Mouse (Mus musculus): ENCODE measurements at regions not wholly inside any gene's neighbourhood (a gene's known extent, or its start where the extent isn't known, plus 50 kb on each side); places are given as distances from the start of the nearest gene placed in this dataset.
"Not testable (repeated sequence)": the region's sequence is repeated elsewhere in the genome, so short reads cannot be mapped to it uniquely, and the experiment has no call there.

GRCm38 (mm10) chr15:26953818-26954385, 58.5 kb upstream of the Fbxl7 start:
- no peak for DNase-seq (ENCODE audit: extremely low spot score, low read depth, low spot score)

DNA sequence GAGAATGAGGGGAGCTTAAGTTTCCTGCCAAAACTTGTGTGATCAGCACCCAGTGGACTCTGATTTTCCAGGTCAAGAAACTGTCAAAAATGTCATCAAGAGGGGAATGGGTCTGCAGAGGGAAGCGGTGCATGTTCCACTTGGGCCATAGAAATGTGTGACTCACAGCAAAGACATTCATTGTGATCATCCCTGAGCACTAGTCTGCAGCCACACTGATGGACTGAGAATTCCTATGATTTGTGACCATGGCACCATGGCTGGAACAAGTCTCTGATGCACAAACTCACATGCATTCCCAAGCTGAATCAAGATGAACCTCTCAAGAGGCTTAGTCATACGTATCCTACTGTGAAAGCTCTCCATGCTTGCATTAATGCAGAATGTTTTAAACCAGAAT, 63.6 kb upstream of the Fbxl7 start:
- no peak for DNase-seq (ENCODE audit: extremely low spot score, low read depth, low spot score)

DNA sequence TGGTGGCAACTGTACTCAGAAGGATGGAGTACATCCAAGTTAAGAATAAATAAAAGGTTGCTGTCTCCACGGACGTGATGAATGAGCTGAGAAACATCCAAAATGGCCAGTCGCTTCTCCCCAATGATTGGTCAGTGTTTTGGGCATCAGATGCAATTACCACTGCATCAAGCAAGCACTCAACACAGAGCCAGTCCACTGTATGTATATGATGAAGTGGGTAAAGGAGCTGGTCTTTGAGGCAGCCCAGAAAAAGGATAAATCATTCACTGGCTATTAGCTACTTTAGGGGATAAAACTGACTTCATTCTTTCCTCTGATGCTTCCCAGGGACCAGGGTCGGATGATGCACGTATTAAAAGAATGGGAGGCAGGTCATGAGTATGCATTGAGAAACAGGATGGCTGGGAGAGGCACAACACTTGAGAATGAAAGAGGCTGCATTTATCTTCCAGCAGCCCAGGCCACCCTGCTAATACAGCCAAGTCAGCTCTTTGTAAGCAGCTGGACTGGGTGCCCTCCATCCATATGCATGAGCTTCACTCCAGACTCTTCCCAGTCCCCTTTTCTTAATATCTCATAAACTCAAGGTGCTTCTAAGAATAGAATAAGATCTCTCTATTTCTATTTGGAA, 73.1 kb upstream of the Fbxl7 start:
- DNase-seq (ENCODE audit: extremely low spot score, low read depth, low spot score): no peak

GRCm38 (mm10) chr15:26970770-26971169, 75.4 kb upstream of the Fbxl7 start:
- DNase-seq (ENCODE audit: extremely low spot score, low read depth, low spot score): no peak

GRCm38 (mm10) chr15:26993054-26993453, 97.7 kb upstream of the Fbxl7 start:
- no peak for DNase-seq (ENCODE audit: extremely low spot score, low read depth, low spot score)

DNA sequence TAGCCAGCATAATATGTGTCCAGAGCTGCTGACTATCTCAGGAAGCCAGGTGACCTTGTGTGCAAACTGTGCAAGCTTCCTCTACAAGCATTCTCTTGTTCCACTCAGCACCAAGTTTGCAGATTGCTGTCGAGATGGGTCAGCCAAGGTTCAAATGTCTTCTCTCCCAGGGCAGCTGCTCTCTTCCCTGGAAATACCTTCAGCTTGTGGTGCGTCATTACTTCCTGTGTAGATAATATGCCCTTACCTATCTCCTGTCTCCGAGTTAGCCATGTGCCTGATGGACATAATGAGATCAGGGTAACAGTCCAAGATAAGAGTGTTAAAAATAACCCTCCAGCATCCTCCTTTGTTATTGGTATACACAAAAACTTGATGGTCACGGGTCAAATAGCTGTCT, 113.7 kb upstream of the Fbxl7 start:
- DNase-seq (ENCODE audit: extremely low spot score, low read depth, low spot score): no peak

GRCm38 (mm10) chr15:27013906-27014658, 118.7 kb upstream of the Fbxl7 start:
- DNase-seq (ENCODE audit: extremely low spot score, low read depth, low spot score): no peak

DNA sequence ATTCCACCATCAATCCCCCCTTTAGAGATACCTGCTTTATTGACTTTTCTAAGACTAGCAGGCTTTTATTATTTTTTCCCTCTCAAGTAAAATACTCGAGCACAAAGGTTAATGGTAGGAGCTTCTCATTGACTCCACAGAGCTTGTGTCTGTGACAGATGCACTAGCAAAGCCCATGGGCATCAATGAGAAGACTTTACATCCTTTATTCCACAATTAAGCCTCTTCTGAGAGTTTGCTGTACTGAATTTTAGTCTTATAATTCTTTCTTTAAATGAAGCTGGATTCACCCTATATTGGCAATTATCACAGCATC, 119.2 kb upstream of the Fbxl7 start:
- no peak for DNase-seq (ENCODE audit: extremely low spot score, low read depth, low spot score)

DNA sequence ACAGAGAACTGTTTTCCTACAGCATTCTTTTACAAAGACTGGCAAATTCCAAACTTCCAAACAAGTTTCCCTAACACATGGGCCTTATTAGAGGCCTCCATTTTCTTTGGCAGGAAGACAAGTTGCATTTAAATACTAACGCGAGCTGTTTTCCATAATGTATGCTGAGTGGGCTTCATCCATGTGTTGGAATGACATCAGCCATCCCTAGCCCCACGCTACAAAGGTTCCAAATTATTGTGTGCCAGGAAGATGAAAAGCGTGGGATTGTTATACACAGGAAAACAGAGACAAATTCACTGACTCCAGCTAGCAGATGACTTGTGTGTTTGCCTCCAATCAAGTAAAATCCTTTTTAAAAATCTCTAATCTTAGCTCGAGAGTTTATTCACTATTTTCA, 125.1 kb upstream of the Fbxl7 start:
- no peak for DNase-seq (ENCODE audit: extremely low spot score, low read depth, low spot score)

- DNase-seq (ENCODE audit: extremely low spot score, low read depth, low spot score): peak; percentile 33
Measured at GRCm38 (mm10) chr15:27033261-27033660, 137.9 kb upstream of the Fbxl7 start.

DNA sequence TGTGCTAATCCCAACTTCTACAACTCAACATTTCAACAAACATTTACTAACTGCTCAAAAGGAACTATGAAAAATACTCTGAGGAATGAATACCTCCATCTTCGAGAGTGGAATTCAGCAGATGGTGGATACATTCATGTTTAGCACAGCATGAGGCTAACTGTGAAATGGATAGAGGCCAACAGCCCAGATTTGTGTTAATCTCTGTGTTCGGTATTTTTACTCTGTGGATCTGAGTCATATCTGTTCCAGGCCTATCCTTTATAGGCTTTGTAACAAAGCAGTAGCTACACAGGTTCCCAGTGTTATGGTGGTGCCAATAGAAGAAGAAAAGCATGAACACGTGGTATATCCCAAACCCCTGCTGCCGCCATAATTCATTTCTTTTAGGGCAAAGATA, 148.4 kb upstream of the Fbxl7 start:
- no peak for DNase-seq (ENCODE audit: extremely low spot score, low read depth, low spot score)

- DNase-seq (ENCODE audit: extremely low spot score, low read depth, low spot score): no peak
Measured at GRCm38 (mm10) chr15:27050673-27051072, 155.3 kb upstream of the Fbxl7 start.

GRCm38 (mm10) chr15:27063456-27063855, 168.1 kb upstream of the Fbxl7 start:
- no peak for DNase-seq (ENCODE audit: extremely low spot score, low read depth, low spot score)

DNA sequence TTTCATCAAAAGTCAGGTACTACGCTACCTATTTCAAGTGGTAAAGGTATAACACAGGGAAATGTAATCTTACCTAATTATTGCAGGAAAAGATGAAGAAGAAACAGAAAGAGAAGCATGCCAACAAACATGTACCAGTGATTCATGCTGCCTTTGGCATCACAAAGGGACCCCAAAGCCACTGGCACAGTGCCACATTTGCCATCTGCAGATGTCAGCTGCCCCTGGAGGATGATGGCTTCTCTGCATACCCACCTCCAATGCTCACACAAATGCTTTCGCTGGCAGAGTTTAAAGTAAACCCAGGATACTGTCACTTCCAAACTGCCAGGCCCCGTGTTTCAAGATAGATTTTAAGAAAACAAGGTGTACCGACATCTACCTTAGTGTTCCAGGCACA, 168.6 kb upstream of the Fbxl7 start:
- DNase-seq (ENCODE audit: extremely low spot score, low read depth, low spot score): no peak

DNA sequence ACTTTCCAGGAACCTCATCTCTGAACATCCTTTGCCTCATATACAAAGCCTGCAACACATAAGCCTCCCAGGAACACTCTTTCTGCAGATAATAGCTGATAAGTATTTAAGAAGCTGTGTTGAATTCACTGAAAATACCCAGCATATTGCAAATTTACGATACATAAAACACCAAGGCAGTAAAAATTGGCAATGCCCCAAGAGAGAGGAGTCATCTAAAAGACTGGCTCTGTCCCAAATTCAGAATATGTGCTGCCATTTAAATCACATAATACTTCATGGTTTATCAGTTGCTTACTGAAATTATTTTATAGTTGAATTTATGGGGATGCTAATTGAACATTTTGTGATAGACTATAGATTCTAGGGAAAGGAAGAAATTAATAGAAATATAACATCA, 172.3 kb upstream of the Fbxl7 start:
- DNase-seq (ENCODE audit: extremely low spot score, low read depth, low spot score): no peak

GRCm38 (mm10) chr15:27077926-27078325, 182.5 kb upstream of the Fbxl7 start:
- DNase-seq (ENCODE audit: extremely low spot score, low read depth, low spot score): no peak

GRCm38 (mm10) chr15:27082826-27083225, 187.4 kb upstream of the Fbxl7 start:
- DNase-seq (ENCODE audit: extremely low spot score, low read depth, low spot score): no peak

GRCm38 (mm10) chr15:27083596-27083995, 188.2 kb upstream of the Fbxl7 start:
- no peak for DNase-seq (ENCODE audit: extremely low spot score, low read depth, low spot score)

DNA sequence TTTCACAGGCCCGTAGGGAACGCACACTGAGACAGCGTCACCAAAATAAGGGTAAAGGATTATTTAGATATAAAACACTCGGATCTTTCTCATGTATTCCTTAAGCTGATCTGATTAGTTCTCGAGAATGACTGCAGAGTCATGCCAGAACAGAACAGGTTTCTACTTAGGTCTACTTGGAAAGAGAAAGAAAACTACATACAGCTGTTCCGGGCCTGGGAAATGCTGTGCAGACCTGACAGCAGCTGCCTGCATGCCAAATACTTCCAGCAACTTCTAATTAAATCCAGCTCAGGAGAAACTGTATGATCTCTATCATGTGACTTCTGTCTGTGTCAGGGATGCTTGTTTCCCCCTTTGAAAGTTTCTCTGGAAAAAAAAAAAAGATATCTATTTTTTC, 193.8 kb upstream of the Fbxl7 start:
- DNase-seq (ENCODE audit: extremely low spot score, low read depth, low spot score): no peak

GRCm38 (mm10) chr15:27094102-27094501, 198.7 kb upstream of the Fbxl7 start:
- DNase-seq (ENCODE audit: extremely low spot score, low read depth, low spot score): no peak

GRCm38 (mm10) chr15:27095231-27095630, 199.9 kb upstream of the Fbxl7 start:
- DNase-seq (ENCODE audit: extremely low spot score, low read depth, low spot score): no peak

- not testable (repeated sequence) for DNase-seq (ENCODE audit: extremely low spot score, low read depth, low spot score)
Measured at GRCm38 (mm10) chr15:27101610-27102009, 206.2 kb upstream of the Fbxl7 start.

DNA sequence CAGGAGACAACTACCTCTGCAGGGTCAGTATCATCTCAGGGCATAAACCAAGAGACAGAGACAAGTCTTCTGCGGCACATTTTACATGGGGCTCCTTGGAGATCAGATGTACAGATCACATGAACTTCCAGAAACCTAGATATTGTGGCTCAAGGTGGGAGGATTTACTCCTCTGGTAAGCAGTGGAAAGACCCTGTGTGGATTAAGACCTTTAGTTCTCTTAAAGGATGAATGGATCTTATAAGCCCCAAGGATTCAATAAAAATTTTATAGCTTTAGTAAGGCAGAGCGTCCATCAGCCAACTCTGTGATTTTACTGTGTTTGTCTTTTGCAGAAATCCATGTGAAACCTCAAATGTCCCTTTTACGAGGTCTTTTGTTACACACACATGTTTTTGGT, 213.8 kb upstream of the Fbxl7 start:
- DNase-seq (ENCODE audit: extremely low spot score, low read depth, low spot score): no peak
